Mouse (Mus musculus) heart, embryonic 14.5 days (tissue): ENCODE results near the gene Pnrc1. TPM values are rescaled to one million over a fixed set of nuclear protein-coding genes. Genes with fewer than 3 reads are reported as not detected.
A peak's percentile ranks its signal among the peaks of the same experiment; 100 is the strongest.
"Not testable (repeated sequence)": the region's sequence is repeated elsewhere in the genome, so short reads cannot be mapped to it uniquely, and the experiment has no call there.

ENCODE experiments used
- ATAC-seq: fragments of 200-750 bp; cut with Nextera tagmentation; 2 replicates; pipeline ENCODE4 v1.8.0; 2017; ENCODE audit warnings: low read depth, moderate TSS enrichment; ENCODE audit not compliant: insufficient number of reproducible peaks, insufficient read depth, low FRiP score
- H3K27ac ChIP-seq, 2 experiments: fragments of 200-500 bp in 1 of 2; fragments of 300-500 bp in 1 of 2; sonication (generic) in 1 of 2; replicated peaks in 1 of 2; 2 replicates each; pipeline ENCODE4 v1.5.1; 2012 to 2014; ENCODE audit warnings: low read depth in 2 of 2, low read length in 2 of 2, control low read depth in 1 of 2, mild to moderate bottlenecking in 1 of 2, mixed read lengths in 1 of 2; ENCODE audit not compliant: control insufficient read depth in 1 of 2, insufficient read depth in 1 of 2
- H3K27me3 ChIP-seq: fragments of 300-500 bp; sonication (generic); 2 replicates; pipeline ENCODE4 v1.6.1; 2014; ENCODE audit warnings: mild to moderate bottlenecking, low read length, control low read depth; ENCODE audit not compliant: control insufficient read depth, insufficient read depth
- H3K36me3 ChIP-seq: fragments of 300-500 bp; sonication (generic); 2 replicates; pipeline ENCODE4 v1.6.1; 2014; ENCODE audit warnings: mild to moderate bottlenecking, control low read depth, low read length, mixed read lengths; ENCODE audit not compliant: control insufficient read depth, insufficient read depth
- H3K4me1 ChIP-seq, 2 experiments: fragments of 200-500 bp in 1 of 2; fragments of 300-500 bp in 1 of 2; sonication (generic) in 1 of 2; 2 replicates each; pipeline ENCODE4 v1.6.1; 2012 to 2014; ENCODE audit warnings: low read length in 2 of 2, control low read depth in 1 of 2, mixed read lengths in 1 of 2; ENCODE audit not compliant: control insufficient read depth in 2 of 2, insufficient read depth in 2 of 2
- H3K4me2 ChIP-seq: fragments of 300-500 bp; sonication (generic); 2 replicates; pipeline ENCODE4 v1.6.1; 2014; ENCODE audit warnings: mild to moderate bottlenecking, low read length
- H3K4me3 ChIP-seq, 2 experiments: fragments of 200-500 bp in 1 of 2; fragments of 300-500 bp in 1 of 2; sonication (generic) in 1 of 2; 2 replicates each; pipeline ENCODE4 v1.5.1; 2012 to 2014; ENCODE audit warnings: low read length in 2 of 2, mild to moderate bottlenecking in 2 of 2, control low read depth in 1 of 2, low read depth in 1 of 2, moderate library complexity in 1 of 2; ENCODE audit not compliant: control insufficient read depth in 1 of 2, insufficient read depth in 1 of 2
- H3K9ac ChIP-seq: fragments of 300-500 bp; sonication (generic); 2 replicates; pipeline ENCODE4 v1.6.1; 2014; ENCODE audit warnings: mild to moderate bottlenecking, low read length
- H3K9me3 ChIP-seq: fragments of 300-500 bp; sonication (generic); 2 replicates; pipeline ENCODE4 v1.6.1; 2016; ENCODE audit warnings: low read length, control low read depth; ENCODE audit not compliant: control insufficient read depth
- WGBS: fragments of 180-500 bp; shearing (Covaris S2); extraction: QIAGEN DNeasy Blood & Tissue Kit; methylation state at CpG from one replicate; pipeline ENCODE4 v1.1.7; 2014; 5-methylcytosine and 5-hydroxymethylcytosine counted together
- polyA plus RNA-seq: library from polyadenylated mRNA; unstranded; fragments of >200 nt; fragmentation: Nextera tagmentation; extraction: Ambion mirVana; gene quantifications from 2 replicates; pipeline ENCODE4 v1.2.1, GENCODE M21; 2014

The Pnrc1 gene
- 101 and 119 TPM in 2 replicates for polyA plus RNA-seq

DNA sequence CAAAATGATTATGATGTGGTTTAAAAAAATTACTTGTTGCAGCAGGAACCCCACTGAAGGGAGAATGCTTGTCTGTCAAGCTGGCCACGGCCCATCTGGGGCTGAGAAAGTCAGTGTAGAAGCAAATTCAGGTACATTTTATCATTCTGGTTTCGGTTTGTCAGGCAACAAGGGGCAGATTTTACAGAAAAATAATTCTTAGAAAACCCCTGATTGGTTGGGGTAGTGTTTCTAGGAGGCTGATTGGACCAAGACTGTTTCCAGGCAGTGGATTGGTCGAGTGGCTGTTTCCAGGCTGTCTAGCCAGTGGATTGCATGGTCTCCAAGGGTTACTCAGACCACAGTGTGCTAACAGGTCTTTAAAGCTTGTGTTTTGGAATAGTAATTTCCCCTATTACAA lies at the start of gene Pnrc1:
TSS of gene Pnrc1 (minus strand) at position 162 of the 400 bp plus-strand sequence.
- no peaks in the 10 kb centered on the region for H3K9me3 ChIP-seq
- H3K27me3 ChIP-seq: no peaks in the 10 kb centered on the region
- no peak within 1 kb of the TSS; a peak in 1 of 4 replicates for H3K4me3 ChIP-seq
- no peak within 1 kb of the TSS for H3K27ac ChIP-seq
- no peak; the same call in 1 of the 2 replicates for ATAC-seq
- 43% methylated on average over 3 of the region's 3 CpGs for WGBS
- H3K36me3 ChIP-seq: no peaks in the 10 kb centered on the region
- H3K4me1 ChIP-seq: no peaks in the 10 kb centered on the region; a peak in 1 of 4 replicates
- no peak within 1 kb of the TSS for H3K9ac ChIP-seq
- peak within 1 kb of the TSS; percentile 2 for H3K4me2 ChIP-seq

DNA sequence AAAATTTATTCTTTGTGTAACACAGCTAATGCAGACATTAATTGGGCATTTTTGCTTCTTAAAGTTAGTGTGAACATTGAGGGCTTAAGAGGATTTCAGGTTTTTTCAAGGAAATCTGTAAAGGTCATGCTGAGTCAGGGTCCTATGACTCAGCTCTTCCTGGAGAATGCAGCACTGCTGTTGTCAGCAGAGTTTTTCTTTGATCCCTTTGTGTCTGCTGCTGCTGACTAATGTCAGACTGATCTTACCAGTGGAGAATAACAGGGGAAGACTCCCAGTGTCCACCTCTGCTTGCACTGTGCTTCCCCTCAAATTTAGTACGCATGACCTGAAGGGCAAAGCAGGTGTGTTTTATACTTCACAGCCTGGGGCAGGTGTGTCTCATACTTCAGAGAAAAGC lies 48.0 kb upstream of the Pnrc1 start:
- 74% methylated on average over 1 of the region's 1 CpGs for WGBS
- no peak overlapping the region for H3K4me2 ChIP-seq
- no peak overlapping the region for H3K27ac ChIP-seq
- no peak overlapping the region for H3K9ac ChIP-seq
- H3K4me1 ChIP-seq: no peaks in the 10 kb centered on the region
- ATAC-seq: no peak
- H3K4me3 ChIP-seq: no peak overlapping the region
- H3K36me3 ChIP-seq: peaks cover 69% of the 10 kb centered on the region
- H3K27me3 ChIP-seq: no peaks in the 10 kb centered on the region
- H3K9me3 ChIP-seq: no peaks in the 10 kb centered on the region

DNA sequence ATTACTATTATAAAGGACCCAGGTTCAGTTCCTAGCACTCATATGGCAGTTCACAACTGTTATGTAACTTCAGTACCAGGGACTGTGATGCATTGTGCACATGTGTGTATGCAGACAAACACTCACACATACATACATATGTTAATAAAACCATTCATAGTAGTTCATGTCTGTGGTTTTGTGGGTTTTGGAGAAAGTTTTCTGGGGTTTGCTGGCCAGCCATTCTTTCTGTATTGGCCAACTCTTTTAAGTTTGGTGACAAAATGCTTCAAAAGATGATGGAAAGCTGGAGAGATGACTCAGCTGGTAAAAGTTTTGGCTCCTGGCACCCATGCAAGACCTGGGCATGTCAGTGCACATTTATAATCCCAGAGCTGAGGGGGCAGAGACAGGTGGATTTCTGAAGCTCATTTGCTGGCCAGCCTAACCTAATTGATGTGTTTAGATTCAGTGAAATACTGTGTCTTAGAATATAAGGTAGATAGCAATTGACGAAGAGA lies 43.0 kb upstream of the Pnrc1 start:
- WGBS: 100% methylated on average over 1 of the region's 1 CpGs
- ATAC-seq: no peak
- Histone ChIP-seq H3K27me3 (no peaks in the 10 kb centered on the region), H3K27ac (no peak overlapping the region), H3K4me1 (no peaks in the 10 kb centered on the region), H3K9me3 (no peaks in the 10 kb centered on the region), H3K9ac (no peak overlapping the region), H3K4me2 (no peak overlapping the region), H3K4me3 (no peak overlapping the region), H3K36me3 (peaks cover 67% of the 10 kb centered on the region)

DNA sequence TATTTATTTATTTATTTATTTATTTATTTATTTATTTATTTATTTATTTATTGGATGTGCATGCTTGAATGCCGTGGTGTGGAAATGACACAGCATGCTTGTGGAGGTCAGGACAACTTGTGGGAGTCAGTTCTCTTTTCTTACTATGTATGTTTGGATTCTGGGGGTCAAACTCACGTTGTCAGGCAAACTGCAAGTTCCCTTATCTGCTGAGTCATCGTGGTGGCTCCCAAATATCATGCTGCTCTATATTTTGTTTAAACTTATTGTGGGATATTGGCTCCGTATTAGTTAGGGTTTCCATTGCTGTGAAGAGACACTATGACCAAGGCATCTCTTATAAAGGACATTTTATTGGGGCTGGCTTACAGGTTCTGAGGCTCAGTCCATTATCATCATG lies 41.2 kb upstream of the Pnrc1 start:
- Histone ChIP-seq H3K36me3 (peaks cover 70% of the 10 kb centered on the region), H3K4me1 (no peaks in the 10 kb centered on the region), H3K27me3 (no peaks in the 10 kb centered on the region), H3K9me3 (no peaks in the 10 kb centered on the region), H3K4me3 (no peak overlapping the region), H3K9ac (no peak overlapping the region), H3K4me2 (no peak overlapping the region), H3K27ac (no peak overlapping the region)
- 92% methylated on average over 4 of the region's 4 CpGs for whole genome bisulfite sequencing
- no peak for ATAC-seq

DNA sequence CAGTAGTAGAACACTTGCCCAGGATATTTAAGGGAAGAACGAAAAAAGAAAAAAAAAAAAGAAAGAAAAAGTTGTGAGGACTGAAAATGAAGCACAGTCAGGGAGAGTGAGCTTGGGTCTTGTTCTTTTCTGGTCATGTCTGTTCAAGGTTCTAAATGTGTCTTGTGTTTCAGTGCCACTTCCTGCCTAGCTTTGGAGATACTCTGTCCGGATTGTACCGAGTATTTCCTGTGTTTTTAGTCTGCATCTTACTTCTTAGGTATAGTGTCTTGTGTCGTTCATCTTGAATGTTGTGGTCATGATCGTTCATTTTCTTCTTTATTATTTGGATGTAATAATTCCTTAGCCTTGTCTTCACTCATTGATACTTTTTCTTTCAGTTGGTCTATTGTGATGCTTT lies 25.9 kb upstream of the Pnrc1 start:
- Histone ChIP-seq H3K27me3 (no peaks in the 10 kb centered on the region), H3K27ac (no peak overlapping the region), H3K4me3 (no peak overlapping the region), H3K4me2 (no peak overlapping the region), H3K9me3 (no peaks in the 10 kb centered on the region), H3K36me3 (0 out of 2 replicates have a peak, but pooled peaks cover 5% of the 10 kb centered on the region), H3K9ac (no peak overlapping the region), H3K4me1 (peaks cover 0 to 5% of the 10 kb centered on the region in 2 experiments; a peak in 2 of 4 replicates)
- ATAC-seq: no peak
- WGBS: 79% methylated on average over 5 of the region's 5 CpGs

DNA sequence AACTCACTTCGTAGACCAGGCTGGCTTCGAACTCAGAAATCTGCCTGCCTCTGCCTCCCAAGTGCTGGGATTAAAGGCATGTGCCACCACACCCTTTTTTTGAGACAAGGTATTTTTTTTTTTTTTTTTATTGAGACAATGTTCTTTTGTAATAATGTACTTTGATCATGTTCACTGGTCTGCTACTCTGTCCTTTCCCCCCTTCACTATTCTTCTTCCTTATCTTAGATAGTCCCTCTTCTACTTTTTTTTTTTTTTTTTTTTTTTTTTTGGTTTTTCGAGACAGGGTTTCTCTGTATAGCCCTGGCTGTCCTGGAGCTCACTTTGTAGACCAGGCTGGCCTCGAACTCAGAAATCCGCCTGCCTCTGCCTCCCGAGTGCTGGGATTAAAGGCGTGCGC lies 24.2 kb upstream of the Pnrc1 start:
- not testable (repeated sequence) for H3K4me1 ChIP-seq, H3K9ac ChIP-seq, H3K36me3 ChIP-seq, H3K9me3 ChIP-seq, H3K4me3 ChIP-seq, H3K27ac ChIP-seq, H3K4me2 ChIP-seq, H3K27me3 ChIP-seq, ATAC-seq
- 98% methylated on average over 7 of the region's 8 CpGs for WGBS

DNA sequence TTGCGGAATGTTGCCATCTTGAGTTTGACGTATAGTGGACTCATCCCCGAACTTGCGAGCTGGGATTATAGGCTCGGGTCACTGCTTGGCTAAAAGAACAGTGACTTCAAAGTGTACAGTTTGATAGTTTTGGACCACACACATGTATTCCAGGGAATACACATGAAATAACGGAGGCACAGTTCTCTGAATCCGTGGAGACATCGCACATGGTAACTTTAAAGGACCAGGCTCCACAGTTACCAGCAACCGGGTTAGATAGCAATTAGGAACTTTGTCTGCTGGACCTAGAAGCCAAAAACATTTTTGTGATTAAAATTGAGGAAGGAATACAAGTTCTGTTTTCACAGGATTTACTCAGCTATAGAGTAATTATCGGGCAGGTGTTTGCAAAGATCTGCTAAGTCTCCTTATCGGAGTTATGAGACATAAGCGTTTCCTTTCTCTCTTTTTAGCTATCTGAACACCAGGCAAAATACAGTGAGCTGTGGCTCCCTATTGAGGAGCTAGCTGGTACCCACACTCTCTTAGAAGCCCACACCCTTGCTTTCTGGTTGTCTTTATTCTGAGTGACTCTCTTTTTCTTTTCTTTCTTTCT lies 21.0 kb upstream of the Pnrc1 start:
- Histone ChIP-seq H3K36me3 (0 out of 2 replicates have a peak, but pooled peaks cover 5% of the 10 kb centered on the region), H3K27me3 (no peaks in the 10 kb centered on the region), H3K4me1 (peaks cover 0 to 6% of the 10 kb centered on the region in 2 experiments; a peak in 2 of 4 replicates), H3K9me3 (no peaks in the 10 kb centered on the region), H3K4me3 (peak overlapping the region; percentile 87 to 92), H3K27ac (no peak overlapping the region), H3K9ac (peak overlapping the region; percentile 84), H3K4me2 (peak overlapping the region; percentile 88)
- WGBS: 13% methylated on average over 12 of the region's 12 CpGs
- no peak for ATAC-seq
